Mouse (Mus musculus) layer of hippocampus, adult 9-10 months (tissue): Measurements from ENCODE around the gene Rab3a.

ENCODE experiments used
- DNase-seq: peaks from one replicate; pipeline ENCODE4 v3.0.0; 2022; ENCODE audit warnings: low spot score

Rab3a gene

DNA sequence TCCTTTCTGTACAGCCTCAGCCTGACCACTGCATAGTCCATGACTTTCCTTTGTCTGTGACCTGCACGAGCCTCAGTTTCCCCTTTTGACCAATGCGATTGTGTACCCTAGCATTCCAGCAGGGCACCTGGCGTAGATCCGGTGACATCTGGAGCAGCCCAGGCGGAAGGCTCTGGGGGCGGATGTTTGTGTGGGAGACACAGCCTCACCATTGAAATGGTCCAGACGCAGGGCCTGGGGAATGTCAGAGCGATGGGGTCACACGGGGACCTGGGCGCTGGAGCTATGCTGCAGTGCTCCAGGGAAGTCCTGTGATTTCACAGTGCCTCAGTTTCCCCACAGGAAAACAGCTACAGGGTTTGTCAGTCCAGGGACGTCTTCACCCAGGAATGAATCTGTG is 12.3 kb upstream of the Rab3a start:
- DNase-seq = no peak

- DNase-seq = no peak
These were observed 11.4 kb upstream of the Rab3a start for GRCm38 (mm10) chr8:70742981-70743655.

- no peak for DNase-seq
These were observed 10.6 kb upstream of the Rab3a start for GRCm38 (mm10) chr8:70743656-70744590.

- DNase-seq = no peak
These were observed 9.7 kb upstream of the Rab3a start for GRCm38 (mm10) chr8:70744806-70745205.

GRCm38 (mm10) chr8:70745691-70746220 is 8.7 kb upstream of the Rab3a start:
- no peak for DNase-seq

DNA sequence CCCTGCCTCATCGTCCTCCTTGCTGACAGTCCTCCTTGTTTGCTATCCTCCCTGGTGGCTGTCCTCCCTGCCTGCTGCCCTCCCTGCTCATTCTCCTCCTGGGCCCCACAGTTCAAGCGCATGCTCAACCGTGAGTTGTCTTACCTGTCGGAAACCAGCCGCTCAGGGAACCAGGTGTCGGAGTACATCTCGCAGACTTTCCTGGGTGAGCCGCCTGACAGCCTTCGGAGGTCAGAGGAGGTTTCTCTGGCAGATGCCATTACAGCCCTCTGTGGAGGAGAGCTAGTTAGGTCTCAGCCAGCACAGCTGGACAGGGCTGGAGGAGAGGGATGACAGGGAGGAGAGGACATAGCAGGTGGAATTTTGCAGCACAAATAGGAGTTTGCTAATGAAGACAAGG is 7.8 kb upstream of the Rab3a start:
- DNase-seq = no peak

DNA sequence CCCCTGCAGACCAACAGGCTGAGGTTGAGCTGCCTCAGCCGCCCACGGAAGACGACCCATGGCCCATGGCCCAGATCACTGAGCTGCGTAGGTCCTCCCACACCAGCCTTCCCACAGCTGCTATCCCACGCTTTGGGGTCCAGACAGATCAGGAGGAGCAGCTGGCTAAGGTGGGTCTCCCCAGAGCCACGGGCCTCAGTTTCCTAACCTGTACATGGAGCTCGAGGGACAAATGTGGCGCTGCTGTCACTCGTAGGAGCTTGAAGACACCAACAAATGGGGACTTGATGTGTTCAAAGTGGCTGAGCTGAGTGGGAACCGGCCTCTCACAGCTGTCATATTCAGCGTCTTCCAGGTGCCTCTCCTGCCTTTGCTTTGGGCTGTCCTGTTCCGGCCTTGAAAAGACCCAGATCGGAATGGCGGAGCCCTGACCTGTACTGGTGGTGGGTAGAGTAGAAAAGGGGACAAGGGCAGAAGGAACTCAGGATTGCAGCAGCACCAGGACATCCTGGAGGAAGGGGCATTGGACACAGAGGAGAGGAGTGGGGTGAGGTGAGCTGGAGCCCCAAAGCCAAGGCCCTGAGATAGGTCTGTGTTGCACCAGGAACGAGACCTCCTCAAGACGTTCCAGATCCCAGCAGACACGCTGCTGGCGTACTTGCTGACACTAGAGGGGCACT is 7.1 kb upstream of the Rab3a start:
- no peak for DNase-seq

DNA sequence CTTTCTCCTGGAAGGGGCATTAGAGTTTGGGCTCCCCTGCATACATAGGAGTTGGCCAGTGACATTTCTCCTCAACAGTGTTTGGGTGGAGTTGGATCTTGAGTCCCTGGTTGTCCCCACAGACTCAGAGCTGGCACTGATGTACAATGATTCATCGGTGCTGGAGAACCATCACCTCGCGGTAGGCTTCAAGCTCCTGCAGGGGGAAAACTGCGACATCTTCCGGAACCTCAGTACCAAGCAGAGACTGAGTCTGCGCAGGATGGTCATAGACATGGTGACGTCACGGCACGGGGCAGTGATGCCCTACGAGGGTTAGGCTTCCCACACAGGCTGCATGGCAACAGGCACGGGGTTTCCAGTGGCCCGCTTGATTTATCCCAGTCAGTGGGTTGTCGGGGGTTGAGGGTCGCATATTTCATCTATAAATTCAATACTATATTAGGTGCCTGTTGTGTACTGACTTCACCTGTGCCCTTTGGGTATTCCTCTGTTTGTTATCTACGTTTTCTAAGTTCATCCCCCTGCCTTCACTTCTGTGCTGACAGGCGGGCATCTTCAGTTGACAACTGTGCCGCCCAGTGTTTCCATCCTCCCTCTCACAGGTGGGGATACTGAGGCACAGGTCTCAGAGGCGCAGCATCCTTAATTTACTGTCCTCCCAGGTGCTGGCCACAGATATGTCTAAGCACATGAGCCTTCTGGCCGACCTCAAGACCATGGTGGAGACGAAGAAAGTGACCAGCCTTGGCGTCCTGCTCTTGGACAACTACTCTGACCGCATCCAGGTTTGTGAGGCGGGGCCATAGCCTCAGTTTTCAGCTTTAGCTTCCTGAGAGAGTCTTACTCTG is 6.0 kb upstream of the Rab3a start:
- no peak for DNase-seq

DNA sequence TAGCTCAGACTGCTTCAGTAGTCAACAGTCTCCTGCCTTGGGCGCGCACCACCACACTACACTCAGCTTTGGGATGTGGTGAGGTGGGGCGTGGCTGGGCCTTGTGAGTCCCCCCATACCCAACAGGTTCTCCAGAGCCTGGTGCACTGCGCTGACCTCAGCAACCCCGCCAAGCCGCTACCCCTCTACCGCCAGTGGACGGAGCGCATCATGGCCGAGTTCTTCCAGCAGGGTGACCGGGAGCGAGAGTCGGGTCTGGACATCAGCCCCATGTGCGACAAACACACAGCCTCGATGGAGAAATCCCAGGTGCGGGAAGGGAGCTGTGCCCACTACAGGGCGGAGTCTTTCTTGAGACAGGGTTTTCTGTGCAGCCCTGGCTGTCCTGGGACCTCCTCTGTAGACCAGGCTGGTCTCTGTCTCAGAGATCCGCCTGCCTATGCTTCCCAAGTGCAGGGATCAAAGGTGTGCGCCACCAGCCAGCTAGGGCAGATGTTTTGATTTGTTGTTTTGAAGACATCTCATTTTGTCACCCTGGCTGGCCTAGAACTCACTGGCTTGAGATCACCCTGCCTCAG is 5.3 kb upstream of the Rab3a start:
- no peak for DNase-seq

- DNase-seq = no peak
These were observed 4.3 kb upstream of the Rab3a start for GRCm38 (mm10) chr8:70750128-70750680.

DNA sequence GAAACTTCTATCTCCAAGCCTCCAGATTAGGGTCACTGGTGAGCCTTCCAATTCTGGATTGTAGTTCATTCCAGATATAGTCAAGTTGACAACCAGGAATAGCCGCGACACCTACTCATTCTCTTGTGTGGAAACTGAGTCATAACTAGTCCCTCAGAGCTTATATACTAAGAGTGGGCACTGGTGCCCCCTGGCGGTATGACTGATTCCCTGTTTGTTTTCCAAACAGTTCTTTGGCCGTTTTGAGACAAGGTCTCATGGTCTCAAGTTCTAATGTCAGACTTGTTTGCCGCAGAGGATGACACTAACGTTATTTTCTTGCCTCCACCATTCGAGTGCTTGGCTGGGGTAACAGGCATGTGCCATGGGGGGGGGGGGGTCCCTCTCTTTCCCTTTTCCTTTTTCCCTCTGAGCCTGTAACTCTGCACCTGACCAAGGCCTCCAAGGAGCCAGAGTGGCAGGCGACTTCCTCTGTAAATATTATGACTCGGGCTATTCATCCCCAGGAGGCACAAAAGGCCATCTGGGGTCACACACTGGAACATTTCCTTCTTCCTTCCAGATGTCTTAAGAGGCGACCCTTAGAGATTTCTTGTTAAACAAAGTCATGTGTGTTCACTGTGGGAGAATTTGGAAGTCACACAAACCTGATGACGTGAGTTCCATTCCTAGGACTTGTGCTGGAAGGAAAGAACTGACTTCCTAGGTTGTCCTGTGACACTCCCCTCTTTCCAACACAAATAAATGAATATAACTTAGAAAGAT is 2.3 kb upstream of the Rab3a start:
- no peak for DNase-seq

DNA sequence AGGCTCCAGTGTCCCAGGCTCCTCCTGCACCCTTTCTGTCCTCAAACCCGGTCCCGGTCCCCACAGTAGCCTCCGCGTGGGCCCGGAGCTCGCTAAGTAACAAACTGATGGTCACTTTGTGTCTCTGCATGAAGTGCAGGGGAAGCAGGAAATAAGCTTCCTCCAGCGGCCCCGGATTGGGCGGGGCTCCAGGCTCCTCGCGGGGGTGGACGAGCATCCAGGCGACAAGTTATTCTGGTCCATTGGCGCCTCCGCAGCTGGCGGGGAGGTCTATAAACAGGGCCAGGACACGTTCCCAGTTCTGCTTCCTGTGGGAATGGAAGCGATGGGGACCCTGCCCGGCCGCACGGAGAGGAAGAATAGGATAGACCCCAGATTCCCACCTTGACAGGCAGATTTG is 1.3 kb upstream of the Rab3a start:
- DNase-seq = no peak

GRCm38 (mm10) chr8:70754871-70755660 is 587 bp downstream of the Rab3a start:
- DNase-seq = no peak

DNA sequence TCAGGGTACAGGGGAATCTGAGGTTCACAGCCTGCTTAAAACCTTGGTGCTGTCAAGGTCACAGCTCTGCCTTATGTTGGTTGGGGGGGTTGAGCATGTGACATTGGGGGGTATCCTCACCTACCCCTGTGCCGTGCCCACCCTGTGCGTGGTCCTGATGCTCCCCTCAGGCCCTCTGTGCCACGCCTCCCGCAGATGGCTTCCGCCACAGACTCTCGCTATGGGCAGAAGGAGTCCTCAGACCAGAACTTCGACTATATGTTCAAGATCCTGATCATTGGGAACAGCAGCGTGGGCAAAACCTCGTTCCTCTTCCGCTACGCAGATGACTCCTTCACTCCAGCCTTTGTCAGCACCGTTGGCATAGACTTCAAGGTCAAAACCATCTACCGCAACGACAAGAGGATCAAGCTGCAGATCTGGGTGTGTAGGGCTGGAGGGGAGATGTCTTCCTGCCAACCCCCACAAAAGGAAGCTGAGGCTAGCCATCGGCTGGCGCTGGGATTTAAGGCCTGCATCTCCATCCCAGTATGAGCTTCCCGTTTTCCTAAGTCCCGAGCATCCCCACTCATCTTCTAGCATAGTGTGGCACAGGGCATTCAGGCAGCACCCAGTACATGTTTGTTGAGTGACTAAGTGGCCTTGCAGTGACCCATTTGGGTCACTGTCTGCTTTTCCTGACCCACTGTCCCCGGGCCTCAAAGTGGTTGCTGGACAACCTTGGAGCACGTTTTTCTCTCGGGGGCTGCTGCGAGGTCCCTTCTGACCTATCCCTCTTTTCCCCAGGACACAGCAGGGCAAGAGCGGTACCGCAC is 1.4 kb downstream of the Rab3a start:
- no peak for DNase-seq

DNA sequence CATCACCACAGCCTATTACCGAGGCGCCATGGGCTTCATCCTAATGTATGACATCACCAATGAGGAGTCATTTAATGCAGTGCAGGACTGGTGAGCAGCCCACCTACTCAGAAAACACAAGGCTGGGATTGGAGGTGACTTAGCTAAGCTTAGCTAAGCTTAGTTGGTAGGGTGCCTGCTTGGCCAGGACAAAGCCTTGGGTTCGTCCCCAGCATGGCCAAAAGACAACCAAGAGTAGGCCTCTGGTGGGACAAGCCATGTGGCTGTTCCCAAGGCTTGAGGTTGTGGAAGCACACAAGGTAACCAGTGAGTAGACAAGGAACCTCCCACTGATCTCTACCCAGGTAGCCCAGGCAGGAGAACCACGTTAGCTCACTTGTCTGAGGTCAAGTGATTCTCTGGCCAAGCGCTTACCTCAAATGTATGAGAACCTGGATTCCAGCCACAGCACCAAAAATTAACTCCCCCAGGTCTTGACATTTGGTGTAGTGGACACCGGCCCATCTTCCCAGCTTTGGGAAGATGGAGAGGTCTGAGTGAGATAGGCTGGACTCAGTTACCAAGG is 2.1 kb downstream of the Rab3a start:
- DNase-seq = no peak

GRCm38 (mm10) chr8:70757523-70758307 is 3.2 kb downstream of the Rab3a start:
- DNase-seq = no peak

GRCm38 (mm10) chr8:70758308-70758615 is 3.8 kb downstream of the Rab3a start:
- DNase-seq = no peak
